Mouse (Mus musculus) Patski (cell line): ENCODE measurements at regions not wholly inside any gene's neighbourhood (a gene's known extent, or its start where the extent isn't known, plus 50 kb on each side); places are given as distances from the start of the nearest gene placed in this dataset.

Experiments used
- ATAC-seq: fragments of 100-300 bp; one replicate; pipeline ENCODE4 v1.8.0; 2021
- CTCF ChIA-PET: fragments of 350-600 bp; sonication (Branson Sonifier 250); formaldehyde crosslinking; loops from one replicate; lab custom pipeline; 2022; ENCODE audit warnings: inconsistent platforms; lab: Charles Lee
- POLR2A ChIA-PET: fragments of 350-600 bp; sonication (Branson Sonifier 250); formaldehyde crosslinking; loops from one replicate; lab custom pipeline; 2022; ENCODE audit warnings: antibody characterized with exemption, inconsistent platforms; lab: Charles Lee
- DNase-seq: peaks from one replicate; pipeline ENCODE4 v3.0.0-alpha.2; 2011; ENCODE audit warnings: low read depth, low spot score
- H3K27me3 ChIP-seq: fragments of 371-371 bp; one replicate; pipeline ENCODE4 v1.5.1; 2021
- CTCF ChIP-seq: fragments of 100-300 bp; IDR thresholded peaks from one replicate; pipeline ENCODE4 v1.5.1; 2021
- in situ Hi-C: fragments of 300-500 bp; cut with MboI; formaldehyde crosslinking; loops from 3 replicates; pipeline ENCODE4 v1.11.1; 2018; ENCODE audit warnings: low pct_unique_long_range_greater_than_20kb, mixed read lengths

DNA sequence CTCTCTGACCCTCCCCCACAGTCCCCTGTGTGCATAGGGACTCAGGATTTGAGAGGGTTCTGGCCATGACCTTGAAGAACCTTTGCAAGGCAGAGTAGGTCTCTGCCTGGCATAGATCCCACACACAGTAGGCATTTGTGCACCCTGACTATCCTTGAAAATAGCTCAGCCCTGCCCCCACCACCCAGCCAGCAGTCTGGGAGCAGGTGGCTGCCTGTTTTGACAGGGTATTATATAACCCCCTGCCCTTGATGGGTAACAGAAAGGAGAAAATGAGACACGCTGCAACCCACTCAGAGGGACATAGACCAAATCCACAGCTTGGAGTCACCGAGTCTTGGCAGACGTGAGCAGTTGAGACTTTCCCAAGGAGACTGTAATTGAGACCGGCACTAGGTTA lies 58.9 kb upstream of the Zfp536 start:
- no peak for ATAC-seq
- in situ Hi-C loops, result no loop called here
- peaks cover 9% of the 10 kb centered on the region for H3K27me3 ChIP-seq
- ChIA-PET POLR2A (no interaction called here), CTCF (no interaction called here)
- TF ChIP-seq CTCF, result no peak
- no peak for DNase-seq

GRCm38 (mm10) chr7:37825766-37826165 lies 52.3 kb upstream of the Zfp536 start:
- no peak for ATAC-seq
- no peak for TF ChIP-seq CTCF
- no peak for DNase-seq
- ChIA-PET POLR2A (no interaction called here), CTCF (no interaction called here)
- peaks cover 9% of the 10 kb centered on the region for H3K27me3 ChIP-seq
- in situ Hi-C loops, result no loop called here
